Mouse (Mus musculus) cerebellum, adult 2 months (tissue): ENCODE results near the gene Msgn1.

ENCODE experiments used
- CTCF ChIP-seq: fragments of 200-500 bp; IDR thresholded peaks from 2 replicates; pipeline ENCODE4 v1.5.1; 2011; ENCODE audit warnings: low read depth, mild to moderate bottlenecking, control low read depth, low read length, moderate library complexity, borderline replicate concordance; ENCODE audit not compliant: insufficient read depth
- POLR2A ChIP-seq: fragments of 200-500 bp; IDR thresholded peaks from 2 replicates; pipeline ENCODE4 v1.6.1; 2011; ENCODE audit warnings: low read length, control low read depth, borderline replicate concordance; ENCODE audit not compliant: insufficient read depth

GRCm38 (mm10) chr12:11202476-11202875 lies 6.3 kb downstream of the Msgn1 start:
- TF ChIP-seq POLR2A (no peak), CTCF (no peak)
